Mouse (Mus musculus) erythroblast, embryonic 14.5 days (primary cell): Measurements from ENCODE around the gene Vps4b.

ENCODE experiments used
- GATA1 ChIP-seq: IDR thresholded peaks from 2 replicates; pipeline ENCODE4 v1.6.1; 2012; ENCODE audit warnings: low read length, inconsistent platforms, mixed read lengths
- TAL1 ChIP-seq: IDR thresholded peaks from 3 replicates; pipeline ENCODE4 v1.6.1; 2012; ENCODE audit warnings: low read length, inconsistent platforms, mixed read lengths

DNA sequence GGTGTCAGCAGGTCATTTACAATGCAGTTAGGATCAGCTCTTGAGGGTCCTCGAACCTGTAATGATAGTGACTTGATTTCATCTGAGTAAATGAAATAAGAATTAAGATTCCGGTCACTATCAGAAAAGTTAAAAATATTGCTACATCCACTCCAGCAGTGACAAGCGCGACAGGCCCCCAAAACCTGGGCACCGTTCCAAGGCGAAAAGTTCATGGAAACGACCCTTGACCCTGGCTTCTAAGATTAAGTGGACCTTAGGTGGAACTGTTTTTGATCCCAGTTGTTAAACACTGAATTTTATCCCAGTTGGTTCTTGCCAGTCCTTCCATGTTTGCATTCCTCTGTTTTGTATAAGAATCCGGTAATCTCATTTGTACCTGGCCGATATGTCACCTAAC is 22.4 kb downstream of the Vps4b start:
- no peak for TF ChIP-seq TAL1
- TF ChIP-seq GATA1, result no peak
